Mouse (Mus musculus) bone marrow macrophage, adult 2 months (primary cell): Measurements from ENCODE around the gene Gsto1. TPM values are rescaled to one million over a fixed set of nuclear protein-coding genes. Genes with fewer than 3 reads are reported as not detected.

ENCODE experiments used
- H3K27ac ChIP-seq: 2 replicates; pipeline ENCODE4 v1.5.1; 2012; ENCODE audit warnings: low read depth, low read length; ENCODE audit not compliant: insufficient read depth
- H3K4me1 ChIP-seq: 2 replicates; pipeline ENCODE4 v1.6.1; 2012; ENCODE audit warnings: low read length; ENCODE audit not compliant: control insufficient read depth, insufficient read depth
- H3K4me3 ChIP-seq: 2 replicates; pipeline ENCODE4 v1.5.1; 2012; ENCODE audit warnings: mild to moderate bottlenecking, low read length, moderate library complexity; ENCODE audit not compliant: insufficient read depth
- CTCF ChIP-seq: IDR thresholded peaks from 2 replicates; pipeline ENCODE4 v1.5.1; 2012; ENCODE audit warnings: low read depth, mild to moderate bottlenecking, low read length, moderate library complexity
- POLR2A ChIP-seq: IDR thresholded peaks from 2 replicates; pipeline ENCODE4 v1.6.1; 2012; ENCODE audit warnings: mild to moderate bottlenecking, low read depth, low read length, borderline replicate concordance
- polyA plus RNA-seq: library from polyadenylated mRNA; stranded (reverse); fragments of >200 nt; gene quantifications from 2 replicates; pipeline ENCODE4 v1.2.4, GENCODE M21; 2012; ENCODE audit not compliant: missing spikeins, insufficient read depth, insufficient read length

Gsto1 gene
- 137 and 156 TPM in 2 replicates for polyA plus RNA-seq

DNA sequence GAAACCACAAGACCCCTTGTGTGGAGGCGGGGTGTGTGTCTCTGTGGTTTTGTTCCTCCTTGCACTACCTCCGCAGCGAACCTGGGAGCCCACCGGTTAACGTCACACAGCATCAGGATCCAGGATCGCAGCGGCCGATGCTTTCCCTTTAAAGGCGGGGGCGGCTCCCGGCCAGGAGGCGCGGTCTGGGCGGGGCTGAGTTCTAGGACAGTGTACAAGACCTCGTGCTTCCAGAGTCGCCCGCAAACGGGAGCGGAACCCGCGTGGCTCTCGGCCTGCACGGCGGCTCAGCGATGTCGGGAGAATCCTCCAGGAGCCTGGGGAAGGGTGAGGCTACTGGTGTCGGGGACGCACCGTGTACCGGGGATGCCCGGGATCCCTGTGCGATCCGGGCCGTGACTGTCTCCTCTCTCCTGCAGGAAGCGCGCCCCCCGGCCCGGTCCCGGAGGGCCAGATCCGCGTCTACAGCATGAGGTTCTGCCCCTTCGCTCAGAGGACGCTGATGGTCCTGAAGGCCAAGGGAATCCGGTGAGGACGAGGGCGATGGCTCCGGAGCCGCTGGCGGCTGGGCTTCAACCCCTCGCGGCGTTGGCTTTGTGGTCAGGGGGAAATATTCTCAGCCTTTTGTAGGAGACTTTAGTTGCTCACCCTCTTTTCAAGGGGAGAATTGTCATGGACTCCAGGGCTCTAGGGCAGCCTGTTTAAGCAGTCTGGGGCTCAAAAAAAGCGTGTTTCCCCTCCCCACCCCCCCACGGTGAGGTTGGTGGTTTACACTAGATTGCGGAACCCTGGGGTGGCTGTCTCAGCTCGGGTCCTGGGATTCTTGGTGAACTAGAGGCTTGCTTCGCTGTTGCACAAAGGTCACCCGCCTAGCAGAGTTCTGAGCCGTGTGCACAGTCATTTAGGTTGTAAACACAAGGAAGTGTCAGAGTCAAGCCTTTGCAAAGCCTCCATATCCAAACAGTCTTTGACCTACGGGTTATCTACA, at the start of gene Gsto1:
Gsto1 (plus strand) TSS at position 175 of the 988 bp plus-strand sequence.
- Histone ChIP-seq H3K27ac (peak within 1 kb of the TSS; percentile 82), H3K4me1 (peaks cover 9% of the 10 kb centered on the region), H3K4me3 (peak within 1 kb of the TSS; percentile 99)
- TF ChIP-seq POLR2A: peak; percentile 94; the same call in 1 of the 2 replicates
- no peak for TF ChIP-seq CTCF

DNA sequence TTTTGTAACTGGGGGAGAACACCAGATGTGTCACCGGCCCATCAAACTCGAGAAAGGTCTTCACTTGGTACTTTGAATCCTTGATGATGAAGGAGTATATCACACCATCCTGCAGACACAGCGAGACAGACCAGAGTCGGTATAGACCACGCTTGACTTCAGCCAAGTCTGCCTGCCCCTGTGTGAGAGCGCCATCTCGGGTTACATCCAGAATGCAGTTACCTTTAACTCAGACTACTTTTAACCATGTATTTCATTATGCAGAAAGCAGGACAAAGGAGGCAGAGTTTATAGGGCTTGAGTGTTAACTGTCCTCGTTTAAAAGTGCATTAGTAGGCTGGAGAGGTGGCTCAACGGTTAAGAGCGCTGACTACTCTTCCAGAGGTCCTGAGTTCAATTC, 42.7 kb upstream of the Gsto1 start:
- Histone ChIP-seq H3K27ac (no peak overlapping the region), H3K4me1 (no peaks in the 10 kb centered on the region), H3K4me3 (no peak overlapping the region)
- TF ChIP-seq POLR2A: no peak

DNA sequence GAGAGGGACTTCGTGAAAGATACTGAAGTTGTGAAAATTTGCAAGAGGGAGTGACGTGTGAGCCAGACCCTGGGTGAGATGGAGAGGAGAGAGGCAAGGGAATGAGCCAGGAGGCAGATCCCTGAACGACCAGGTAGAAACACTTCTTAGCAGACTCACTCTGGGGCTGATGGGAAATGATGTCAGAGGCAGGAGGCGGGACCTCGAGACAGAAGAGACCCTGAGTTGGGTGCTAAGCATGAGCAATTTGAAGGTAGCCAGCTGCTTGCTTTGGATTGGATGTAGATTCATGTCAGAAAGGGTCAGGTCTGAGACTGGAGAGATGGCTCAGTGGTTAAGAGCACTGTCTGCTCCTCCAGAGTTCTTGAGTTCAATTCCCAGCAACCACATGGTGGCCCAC, 40.0 kb upstream of the Gsto1 start:
- Histone ChIP-seq H3K4me1 (no peaks in the 10 kb centered on the region), H3K4me3 (no peak overlapping the region), H3K27ac (no peak overlapping the region)
- TF ChIP-seq POLR2A: no peak

DNA sequence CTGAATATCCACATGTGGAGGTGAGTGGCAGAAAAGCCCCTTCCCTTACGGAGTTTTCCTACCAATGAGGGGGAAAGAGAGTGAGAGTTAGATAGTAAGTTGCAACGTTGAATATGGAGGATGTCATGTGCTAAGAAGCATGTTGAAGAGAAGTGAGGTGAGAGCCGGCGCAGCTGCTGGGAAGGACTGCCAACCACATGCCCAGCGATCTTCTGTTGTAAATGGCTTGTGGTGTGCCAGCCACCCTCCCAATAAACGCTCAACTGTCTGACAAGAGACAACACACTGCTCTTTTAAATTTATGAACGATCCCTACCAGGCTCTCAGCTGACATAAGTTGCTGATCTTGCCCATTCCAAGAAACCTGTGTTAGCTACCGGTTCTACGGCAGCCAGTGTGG, 37.1 kb upstream of the Gsto1 start:
- peaks cover 3% of the 10 kb centered on the region for H3K4me1 ChIP-seq
- no peak overlapping the region for H3K4me3 ChIP-seq
- no peak overlapping the region for H3K27ac ChIP-seq
- TF ChIP-seq POLR2A (no peak), CTCF (no peak)

DNA sequence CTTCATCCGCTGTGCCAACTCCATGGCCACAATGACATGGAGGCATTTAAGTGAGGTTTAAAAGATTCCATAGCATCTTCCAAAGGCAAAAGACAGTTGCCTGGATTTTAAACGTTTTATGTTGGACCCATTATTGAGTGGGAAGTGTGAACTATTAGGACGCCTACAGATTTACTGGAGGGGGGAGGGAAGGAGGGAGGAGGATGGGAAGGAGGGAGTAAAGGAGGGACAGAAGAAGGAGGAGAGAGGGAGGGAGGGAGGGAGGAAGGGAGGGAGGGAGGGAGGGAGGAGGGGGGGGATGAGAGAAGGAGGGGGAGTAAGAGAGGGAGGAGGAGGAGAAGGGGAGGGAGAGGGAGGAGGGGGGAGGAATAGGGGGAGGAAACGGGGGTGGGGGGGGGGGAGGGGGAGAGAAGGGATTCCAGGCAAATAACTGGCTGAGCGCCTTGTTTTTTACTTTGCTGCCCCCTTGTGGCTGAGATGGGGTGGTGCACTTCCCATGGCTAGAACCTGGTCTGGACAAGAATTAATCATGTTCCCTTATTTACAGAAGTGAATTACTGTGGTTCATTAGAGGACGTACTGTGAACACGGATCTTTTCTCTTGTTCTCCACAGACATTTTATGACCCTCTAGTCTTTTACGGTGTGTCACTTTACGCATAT, 33.8 kb upstream of the Gsto1 start:
- Histone ChIP-seq H3K27ac (peak overlapping the region; percentile 22; the same call in 1 of the 2 replicates), H3K4me3 (no peak overlapping the region), H3K4me1 (peaks cover 3% of the 10 kb centered on the region)
- TF ChIP-seq POLR2A (no peak), CTCF (peak; percentile 52)

DNA sequence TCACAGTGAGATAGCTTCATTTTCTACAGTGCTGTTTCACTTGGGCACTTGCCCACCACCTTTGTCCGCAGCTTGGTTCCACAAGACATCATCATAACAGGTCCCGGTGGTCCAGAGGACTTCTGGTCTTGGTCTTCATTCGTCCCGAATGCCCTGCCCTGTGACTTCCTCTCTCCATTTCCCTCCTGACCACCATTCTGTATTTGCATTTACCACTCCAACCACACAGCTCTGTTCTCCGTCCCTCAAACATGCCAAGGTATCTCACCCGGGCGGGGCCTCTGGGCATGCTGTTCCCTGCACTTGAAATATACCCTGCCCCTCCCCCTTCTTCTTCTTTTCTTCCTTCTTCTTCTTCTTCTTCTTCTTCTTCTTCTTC, 33.3 kb upstream of the Gsto1 start:
- TF ChIP-seq POLR2A: no peak
- no peak for TF ChIP-seq CTCF
- H3K4me1 ChIP-seq: peaks cover 3% of the 10 kb centered on the region
- H3K27ac ChIP-seq: peak overlapping the region; percentile 22
- no peak overlapping the region for H3K4me3 ChIP-seq

DNA sequence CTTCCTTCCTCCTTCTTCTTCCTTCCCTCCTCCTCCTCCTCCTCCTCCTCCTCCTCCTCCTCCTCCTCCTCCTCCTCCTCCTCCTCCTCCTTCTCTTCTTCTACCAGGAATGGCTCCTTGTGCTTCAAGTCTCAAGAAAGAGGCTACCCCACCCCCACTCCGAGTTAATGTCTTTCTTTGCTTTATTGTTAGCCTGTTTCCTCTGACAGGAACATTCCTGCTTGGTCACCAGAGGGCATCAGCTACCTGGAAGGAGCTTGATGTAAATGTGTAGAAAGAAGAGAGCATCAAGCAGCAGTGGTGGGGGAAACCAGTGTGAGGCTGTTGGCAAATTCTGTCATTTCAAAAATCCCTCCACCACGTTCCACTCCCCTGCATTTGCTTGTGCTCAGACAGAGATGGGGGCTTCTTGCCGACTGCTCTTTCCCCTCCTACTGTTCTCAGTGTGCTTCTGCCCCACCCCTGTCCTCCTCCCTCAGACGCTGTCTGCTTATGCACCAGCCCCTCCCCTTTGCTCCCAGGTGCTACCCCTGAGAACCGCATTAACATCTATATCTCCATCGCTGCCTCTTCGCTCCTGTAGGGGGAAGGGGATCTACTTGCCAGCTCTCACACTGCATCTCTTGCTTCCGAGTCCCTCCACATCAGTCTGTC, 32.5 kb upstream of the Gsto1 start:
- no peak overlapping the region for H3K27ac ChIP-seq
- TF ChIP-seq POLR2A: no peak
- TF ChIP-seq CTCF: no peak
- peaks cover 3% of the 10 kb centered on the region for H3K4me1 ChIP-seq
- no peak overlapping the region for H3K4me3 ChIP-seq

DNA sequence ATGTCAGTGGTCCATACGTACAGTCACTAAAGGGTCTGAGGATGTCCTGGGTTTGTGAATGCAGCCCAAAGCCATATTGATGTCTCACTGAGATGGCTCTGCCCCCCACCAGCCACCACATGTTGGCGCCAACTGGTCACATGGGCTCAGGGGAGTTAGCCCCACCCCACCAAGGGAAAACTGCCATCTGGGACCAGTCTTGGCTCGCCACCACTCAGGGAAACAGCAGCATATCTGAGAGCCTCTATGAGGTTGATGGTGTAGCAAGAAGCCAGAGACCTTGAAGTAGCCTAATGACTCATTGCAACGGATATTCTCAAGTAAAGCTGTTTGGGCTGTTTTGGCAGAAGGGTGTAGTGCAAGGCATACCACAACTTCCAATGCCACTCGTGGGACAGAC, 30.7 kb upstream of the Gsto1 start:
- peaks cover 3% of the 10 kb centered on the region for H3K4me1 ChIP-seq
- H3K4me3 ChIP-seq: no peak overlapping the region
- TF ChIP-seq CTCF (no peak), POLR2A (no peak)
- no peak overlapping the region for H3K27ac ChIP-seq

DNA sequence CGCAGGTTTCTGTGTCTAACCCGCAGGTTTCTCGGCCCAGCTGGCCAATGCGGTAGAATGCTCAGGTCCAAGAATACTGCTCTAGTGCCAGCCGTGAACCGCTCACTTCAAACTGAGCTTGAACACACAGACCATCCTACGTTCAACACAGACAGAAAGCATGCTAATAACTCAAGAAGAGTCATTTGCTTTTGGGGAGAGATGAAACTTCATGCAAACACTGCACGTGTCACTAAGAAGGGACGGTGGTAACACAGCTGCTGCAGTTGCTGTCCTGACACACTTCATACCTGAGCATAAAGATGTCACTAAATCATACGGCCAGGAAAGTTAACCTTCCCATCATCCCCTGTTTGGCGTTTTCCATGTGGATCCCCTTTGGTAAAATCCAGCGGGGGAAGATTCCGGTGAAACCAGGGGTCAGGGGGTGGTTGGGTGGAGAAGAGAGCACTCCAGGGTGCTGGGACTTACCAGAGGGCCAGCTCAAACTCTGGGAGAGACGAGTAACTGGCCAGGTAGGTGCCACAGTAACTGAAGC, 24.8 kb upstream of the Gsto1 start:
- TF ChIP-seq CTCF (no peak), POLR2A (no peak)
- H3K27ac ChIP-seq: no peak overlapping the region
- no peaks in the 10 kb centered on the region for H3K4me1 ChIP-seq
- H3K4me3 ChIP-seq: no peak overlapping the region

DNA sequence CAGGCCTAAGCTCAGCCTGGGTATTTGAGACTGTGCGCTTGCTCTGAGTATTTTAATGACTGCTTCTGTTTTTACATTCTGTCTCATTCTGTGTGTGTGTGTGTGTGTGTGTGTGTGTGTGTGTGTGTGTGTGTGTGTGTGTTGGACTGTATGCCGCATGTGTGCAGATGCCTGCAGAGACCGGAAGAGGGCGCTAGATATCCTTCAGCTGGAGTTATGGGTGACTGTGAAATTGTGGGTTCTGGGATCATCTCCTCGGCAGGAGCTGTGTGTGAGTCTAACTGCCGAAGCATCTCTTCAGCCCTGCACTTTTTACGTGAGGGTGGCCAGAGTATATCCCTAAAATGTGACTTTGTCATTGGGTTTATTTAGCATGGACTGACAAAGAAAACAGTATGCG, 23.7 kb upstream of the Gsto1 start:
- H3K27ac ChIP-seq: no peak overlapping the region
- H3K4me3 ChIP-seq: no peak overlapping the region
- H3K4me1 ChIP-seq: no peaks in the 10 kb centered on the region
- TF ChIP-seq POLR2A: no peak
- no peak for TF ChIP-seq CTCF
